Comparison of ENCODE assay signal across 8 mouse cellular contexts in the genomic region with DNA sequence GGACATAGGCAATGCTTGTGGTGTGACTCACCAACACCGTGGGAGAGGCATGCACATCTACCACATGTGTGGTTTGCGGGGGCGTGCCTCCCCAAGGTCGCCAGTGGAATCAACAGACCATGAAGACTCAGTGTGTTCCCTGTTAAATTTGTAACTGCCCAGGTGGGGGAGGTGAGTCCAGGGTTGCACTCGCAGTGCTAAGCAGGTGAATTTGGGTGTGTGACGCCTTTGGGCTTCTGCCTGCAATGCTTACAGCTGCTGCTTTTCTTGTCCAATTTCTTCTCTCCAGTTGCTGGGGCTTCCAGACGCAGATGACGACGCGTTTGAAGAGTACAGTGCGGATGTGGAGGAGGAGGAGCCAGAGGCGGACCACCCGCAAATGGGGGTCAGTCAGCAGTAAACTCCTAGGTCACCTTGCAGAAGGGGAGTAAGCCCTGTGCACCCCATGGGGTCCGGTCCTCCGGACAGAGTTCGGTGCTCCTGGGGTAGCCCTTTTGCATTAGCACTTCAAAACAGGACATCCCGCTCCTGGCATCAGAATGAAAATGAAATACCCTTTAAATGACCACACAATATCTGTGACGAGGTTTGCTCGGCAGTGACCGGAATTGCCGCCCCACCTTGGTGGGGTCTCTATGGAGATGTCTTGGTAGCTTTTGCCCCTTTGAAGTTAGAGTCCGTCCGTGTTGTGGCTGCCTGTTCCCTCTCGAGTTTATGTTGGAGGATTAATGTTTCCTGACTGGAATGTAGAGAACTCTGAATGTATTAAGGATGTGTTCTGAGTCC. TPM values are rescaled to one million over a fixed set of nuclear protein-coding genes. Genes with fewer than 3 reads are reported as not detected.
A peak's percentile ranks its signal among the peaks of the same experiment; 100 is the strongest.
DNase-seq lines count a peak whose midpoint lies in the region; ATAC-seq and TF ChIP-seq lines count a peak whose summit lies in the region.

No protein-coding gene starts in this region.

- TF ChIP-seq CTCF in embryonic fibroblast, embryonic 13.5 days (IDR thresholded peaks at IDR 0.05; ENCODE audit: borderline replicate concordance, insufficient read depth, low read length), result no peak
- TF ChIP-seq CTCF in small intestine, adult 2 months (IDR thresholded peaks at IDR 0.05; ENCODE audit: extremely low read depth, insufficient read length, insufficient replicate concordance, low read depth, low read length), result no peak

- no peaks in the 10 kb centered on the region for H3K4me1 ChIP-seq in embryonic fibroblast, embryonic 13.5 days (ENCODE audit: control insufficient read depth, insufficient read depth, low read length)
- H3K4me1 ChIP-seq in liver, embryonic 15.5 days (replicated peaks), result peaks cover 7% of the 10 kb centered on the region
- H3K4me1 ChIP-seq in small intestine, adult 2 months (ENCODE audit: control insufficient read depth, insufficient read depth, insufficient read length, low read length), result peaks cover 5% of the 10 kb centered on the region

- H3K9me3 ChIP-seq in liver, embryonic 15.5 days (replicated peaks), result no peaks in the 10 kb centered on the region

- H3K4me2 ChIP-seq in liver, embryonic 15.5 days, result peak overlapping the region; percentile 80

- no peak for TF ChIP-seq POLR2A in embryonic fibroblast, embryonic 13.5 days (IDR thresholded peaks at IDR 0.05; ENCODE audit: low read depth, low read length)
- TF ChIP-seq POLR2A in small intestine, adult 2 months (IDR thresholded peaks at IDR 0.05; ENCODE audit: low read depth, low read length), result no peak

- peak overlapping the region; percentile 53 for H3K4me3 ChIP-seq in embryonic fibroblast, embryonic 13.5 days (ENCODE audit: insufficient read depth, low read length)
- H3K4me3 ChIP-seq in liver, embryonic 15.5 days (replicated peaks), result peak overlapping the region; percentile 53
- peak overlapping the region; percentile 50 for H3K4me3 ChIP-seq in small intestine, adult 2 months (ENCODE audit: low read depth, low read length)

- peaks cover 60% of the 10 kb centered on the region for H3K27me3 ChIP-seq in liver, embryonic 15.5 days
- no peaks in the 10 kb centered on the region for H3K27me3 ChIP-seq in small intestine, adult 2 months (ENCODE audit: control insufficient read depth, insufficient read depth, low read length)

- no peaks in the 10 kb centered on the region for H3K36me3 ChIP-seq in liver, embryonic 15.5 days (replicated peaks)
- H3K36me3 ChIP-seq in small intestine, adult 2 months (ENCODE audit: control insufficient read depth, insufficient read depth, low read length), result no peaks in the 10 kb centered on the region

- H3K27ac ChIP-seq in embryonic fibroblast, embryonic 13.5 days (ENCODE audit: insufficient read depth, low read length), result no peak overlapping the region
- H3K27ac ChIP-seq in liver, embryonic 15.5 days (replicated peaks), result no peak overlapping the region
- no peak overlapping the region for H3K27ac ChIP-seq in small intestine, adult 2 months (ENCODE audit: insufficient read depth, low read depth, low read length)

- DNase-seq in frontal cortex, postnatal 10 days (ENCODE audit: low spot score in 2 of 2), result no peak
- no peak for DNase-seq in cerebellum, adult 18-20 months

- H3K9ac ChIP-seq in liver, embryonic 15.5 days, result peak overlapping the region; percentile 37

- ATAC-seq in frontal cortex, adult (ENCODE audit: low TSS enrichment), result peak; percentile 48
- peak; percentile 65 for ATAC-seq in CD4-positive, CD25-positive, alpha-beta regulatory T cell, adult 4 months
- ATAC-seq in inflammation-experienced regulatory T-cells, adult 6 months, result peak; percentile 58
- ATAC-seq in liver, embryonic 15.5 days (ENCODE audit: insufficient read depth), result peak; percentile 31; the same call in 1 of the 2 replicates

- 2% methylated on average over 24 of the region's 24 CpGs for WGBS in liver, embryonic 15.5 days (ENCODE audit: insufficient replicate concordance)
- 3% methylated on average over 24 of the region's 24 CpGs for WGBS in small intestine, adult 2 months

RNA-seq across cellular contexts. Expression of a gene that starts 17.5 kb away (rescaled TPM):
- 10 to 100 TPM; 22.2 to 26.3 TPM for polyA plus RNA-seq in CD4-positive, CD25-positive, alpha-beta regulatory T cell, adult 4 months (2017; shearing (Covaris generic))
- 1.3 and 1.8 TPM in 2 replicates for polyA plus RNA-seq in embryonic fibroblast, embryonic 13.5 days (2011; ENCODE audit: insufficient read length, low read depth, missing spikeins)
- 10 to 100 TPM; 12.1 to 20.4 (median 17.0) TPM for polyA plus RNA-seq in inflammation-experienced regulatory T-cells, adult 6 months (2017; shearing (Covaris generic))
- 1.2 and 1.4 TPM in 2 replicates for polyA plus RNA-seq in liver, embryonic 15.5 days (2015; fragmentation: Nextera tagmentation; extraction: Ambion mirVana)
- polyA plus RNA-seq in small intestine, adult 2 months (2012; rRNA removed), result 2.8 and 3.8 TPM in 2 replicates
